ENCODE assay signal across 8 mouse cellular contexts in the genomic region with DNA sequence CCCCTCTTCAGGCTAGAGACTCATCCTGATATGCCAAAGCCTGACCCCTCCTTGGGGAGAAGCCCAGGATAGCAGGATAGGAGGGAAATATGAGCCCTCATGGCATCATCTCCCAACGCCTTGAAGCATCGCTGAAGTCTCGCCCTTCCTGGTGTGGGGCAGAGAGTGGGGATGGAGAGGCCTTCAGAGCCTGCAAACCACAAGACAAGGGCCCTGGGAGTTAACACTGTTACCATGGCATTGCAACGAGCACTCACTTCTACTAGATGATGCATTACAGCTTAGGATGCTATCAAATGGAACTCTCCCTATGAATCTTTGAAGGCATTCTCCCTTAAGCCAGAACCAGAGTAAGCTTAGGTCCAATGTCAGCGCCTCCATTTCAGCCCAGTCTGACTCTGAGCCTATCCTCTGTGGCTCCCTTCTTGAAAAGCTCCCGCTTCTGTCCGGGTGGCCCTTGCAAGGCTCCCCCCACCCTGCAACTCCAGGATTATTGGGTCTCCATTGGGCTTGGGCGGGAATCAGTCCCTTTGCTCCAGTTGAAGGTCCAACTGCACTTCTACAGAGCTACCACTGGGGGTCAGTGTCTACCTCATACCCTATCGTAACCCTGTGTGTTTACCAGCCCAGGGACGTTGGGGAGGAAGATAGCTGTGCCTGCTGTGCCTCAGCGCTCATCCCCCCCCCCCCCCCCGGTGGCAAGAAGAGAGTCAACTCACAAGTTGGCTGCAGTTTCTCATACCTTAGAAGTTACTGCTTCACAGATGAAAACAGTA. TPM values are rescaled to one million over a fixed set of nuclear protein-coding genes. Genes with fewer than 3 reads are reported as not detected.
DNase-seq lines count a peak whose midpoint lies in the region; ATAC-seq and TF ChIP-seq lines count a peak whose summit lies in the region.

No protein-coding gene starts in this region.

- peak; percentile 71; the same call in 1 of the 2 replicates for ATAC-seq in heart, postnatal 0 days (ENCODE audit: insufficient read depth, low read depth)
- ATAC-seq in liver, embryonic 14.5 days (ENCODE audit: insufficient read depth): peak; percentile 50; the same call in 1 of the 2 replicates

- no peaks in the 10 kb centered on the region for H3K27me3 ChIP-seq in thymus, adult 2 months (ENCODE audit: control insufficient read depth, insufficient read depth, low read length)
- H3K27me3 ChIP-seq in heart, postnatal 0 days (ENCODE audit: control insufficient read depth, insufficient read depth, low read length): no peaks in the 10 kb centered on the region
- H3K27me3 ChIP-seq in liver, embryonic 14.5 days (ENCODE audit: control insufficient read depth, insufficient read depth, low read length): no peaks in the 10 kb centered on the region
- no peaks in the 10 kb centered on the region for H3K27me3 ChIP-seq in small intestine, adult 2 months (ENCODE audit: control insufficient read depth, insufficient read depth, low read length)

- H3K9me3 ChIP-seq in heart, postnatal 0 days (replicated peaks; ENCODE audit: control insufficient read depth, low read length): no peaks in the 10 kb centered on the region
- no peaks in the 10 kb centered on the region for H3K9me3 ChIP-seq in liver, embryonic 14.5 days (ENCODE audit: control insufficient read depth, low read length)

- 30% methylated on average over 12 of the region's 12 CpGs for WGBS in thymus, adult 2 months
- WGBS in heart, postnatal 0 days: 24% methylated on average over 12 of the region's 12 CpGs
- 23% methylated on average over 12 of the region's 12 CpGs for WGBS in liver, embryonic 14.5 days (ENCODE audit: insufficient replicate concordance)
- 28% methylated on average over 12 of the region's 12 CpGs for WGBS in small intestine, adult 2 months

- H3K9ac ChIP-seq in heart, postnatal 0 days (replicated peaks; ENCODE audit: low read depth, low read length): no peak overlapping the region
- no peak overlapping the region; the same call in 1 of the 2 replicates for H3K9ac ChIP-seq in liver, embryonic 14.5 days (replicated peaks)

- peak overlapping the region; percentile 3; the same call in 1 of the 2 replicates for H3K4me2 ChIP-seq in heart, postnatal 0 days (ENCODE audit: low read depth, low read length)
- peak overlapping the region; percentile 33 for H3K4me2 ChIP-seq in liver, embryonic 14.5 days (ENCODE audit: low read depth)

- TF ChIP-seq CTCF in thymus, adult 2 months (IDR thresholded peaks at IDR 0.05; ENCODE audit: borderline replicate concordance, control insufficient read depth, extremely low read depth, insufficient read depth, low read length, poor library complexity): peak; percentile 70; the same call in 1 of the 2 replicates
- TF ChIP-seq CTCF in heart, postnatal 0 days (IDR thresholded peaks at IDR 0.05; ENCODE audit: low read depth): peak; percentile 87
- TF ChIP-seq CTCF in liver, embryonic 14.5 days (IDR thresholded peaks at IDR 0.05; ENCODE audit: low read depth): peak; percentile 94
- peak; percentile 73; the same call in 1 of the 2 replicates for TF ChIP-seq CTCF in small intestine, adult 2 months (IDR thresholded peaks at IDR 0.05; ENCODE audit: extremely low read depth, insufficient read length, insufficient replicate concordance, low read depth, low read length)

- peaks cover 7% of the 10 kb centered on the region for H3K4me1 ChIP-seq in thymus, adult 2 months (replicated peaks; ENCODE audit: control insufficient read depth, insufficient read depth, low read length)
- H3K4me1 ChIP-seq in heart, postnatal 0 days (ENCODE audit: control insufficient read depth, insufficient read depth): no peaks in the 10 kb centered on the region
- H3K4me1 ChIP-seq in liver, embryonic 14.5 days (replicated peaks; ENCODE audit: control insufficient read depth in 2 of 2, insufficient read depth in 2 of 2, low read length in 1 of 2): peaks cover 19 to 29% of the 10 kb centered on the region in 2 experiments
- H3K4me1 ChIP-seq in small intestine, adult 2 months (ENCODE audit: control insufficient read depth, insufficient read depth, insufficient read length, low read length): no peaks in the 10 kb centered on the region

- H3K36me3 ChIP-seq in thymus, adult 2 months (ENCODE audit: control insufficient read depth, insufficient read depth, low read length): no peaks in the 10 kb centered on the region
- H3K36me3 ChIP-seq in heart, postnatal 0 days (replicated peaks; ENCODE audit: control insufficient read depth, insufficient read depth, low read length): no peaks in the 10 kb centered on the region
- H3K36me3 ChIP-seq in liver, embryonic 14.5 days (replicated peaks; ENCODE audit: control insufficient read depth, insufficient read depth, low read depth): no peaks in the 10 kb centered on the region
- H3K36me3 ChIP-seq in small intestine, adult 2 months (ENCODE audit: control insufficient read depth, insufficient read depth, low read length): no peaks in the 10 kb centered on the region

- no peak overlapping the region for H3K27ac ChIP-seq in thymus, adult 2 months (ENCODE audit: control insufficient read depth, insufficient read depth, low read length)
- no peak overlapping the region for H3K27ac ChIP-seq in heart, postnatal 0 days (ENCODE audit: low read depth)
- H3K27ac ChIP-seq in liver, embryonic 14.5 days: no peak overlapping the region
- H3K27ac ChIP-seq in small intestine, adult 2 months (ENCODE audit: insufficient read depth, low read depth, low read length): no peak overlapping the region

- TF ChIP-seq POLR2A in thymus, adult 2 months (IDR thresholded peaks at IDR 0.05; ENCODE audit: control insufficient read depth, extremely low read depth, insufficient read depth, low read length, poor library complexity): no peak
- no peak for TF ChIP-seq POLR2A in small intestine, adult 2 months (IDR thresholded peaks at IDR 0.05; ENCODE audit: low read depth, low read length)

- H3K4me3 ChIP-seq in thymus, adult 2 months (ENCODE audit: control insufficient read depth, insufficient read depth, low read length): no peak overlapping the region
- no peak overlapping the region for H3K4me3 ChIP-seq in heart, postnatal 0 days (ENCODE audit: low read depth, low read length)
- H3K4me3 ChIP-seq in liver, embryonic 14.5 days (ENCODE audit: insufficient read depth in 1 of 2, low read depth in 2 of 2, low read length in 2 of 2): no peak overlapping the region
- no peak overlapping the region for H3K4me3 ChIP-seq in small intestine, adult 2 months (ENCODE audit: low read depth, low read length)

- no peak for TF ChIP-seq EP300 in heart, postnatal 0 days (IDR thresholded peaks at IDR 0.05; ENCODE audit: low read depth)
- TF ChIP-seq EP300 in liver, embryonic 14.5 days (IDR thresholded peaks at IDR 0.05; ENCODE audit: low read depth): no peak

- peak; percentile 31 for DNase-seq in adrenal gland, adult 2 months
- no peak for DNase-seq in adrenal gland, postnatal 25 days
- DNase-seq in thymus, adult 2 months: peak; percentile 45
- DNase-seq in thymus, postnatal 36 days: no peak
- peak; percentile 67 for DNase-seq in heart, postnatal 0 days (ENCODE audit: low spot score)
- DNase-seq in liver, embryonic 14.5 days (ENCODE audit: low read depth in 3 of 3, low spot score in 3 of 3): peak in 2 of 3 experiments; percentile 42
- DNase-seq in frontal cortex, postnatal 25 days (ENCODE audit: low spot score in 2 of 2): no peak

RNA-seq across cellular contexts. Expression of a gene that starts 11.1 kb away (rescaled TPM):
- total RNA-seq in adrenal gland, adult 2 months (2021): under 1 TPM; 0.12 to 0.38 TPM
- 0.25 and 0.28 TPM in 2 replicates for polyA plus RNA-seq in adrenal gland, adult 2 months (2012; rRNA removed)
- total RNA-seq in adrenal gland, postnatal 25 days (2021): 0.27 TPM in 1 of 2 replicates, not detected in the other
- polyA plus RNA-seq in thymus, adult 2 months (2012; rRNA removed): 4.6 and 13.5 TPM in 2 replicates
- 81.7 and 90.6 TPM in 2 replicates for total RNA-seq in heart, postnatal 0 days (2014; rRNA removed; ENCODE audit: low replicate concordance)
- 41.8 and 44.5 TPM in 2 replicates for polyA plus RNA-seq in heart, postnatal 0 days (2015; fragmentation: Nextera tagmentation; extraction: Ambion mirVana)
- polyA plus RNA-seq in liver, embryonic 14.5 days (2012; rRNA removed): 1.7 TPM in 2 replicates
- 1.5 and 1.7 TPM in 2 replicates for polyA plus RNA-seq in liver, embryonic 14.5 days (2014; fragmentation: Nextera tagmentation; extraction: Ambion mirVana)
- 5.9 and 6.5 TPM in 2 replicates for polyA plus RNA-seq in small intestine, adult 2 months (2012; rRNA removed)

RNA-seq across cellular contexts. Expression of a gene that starts 21.1 kb away (rescaled TPM):
- total RNA-seq in adrenal gland, adult 2 months (2021): 10 to 100 TPM; 55.8 to 85.1 TPM
- 5.4 and 8.2 TPM in 2 replicates for polyA plus RNA-seq in adrenal gland, adult 2 months (2012; rRNA removed)
- 84.7 and 93.9 TPM in 2 replicates for total RNA-seq in adrenal gland, postnatal 25 days (2021)
- polyA plus RNA-seq in thymus, adult 2 months (2012; rRNA removed): 71.2 and 74.2 TPM in 2 replicates
- total RNA-seq in heart, postnatal 0 days (2014; rRNA removed; ENCODE audit: low replicate concordance): 75.8 and 84.5 TPM in 2 replicates
- 19.9 and 21.1 TPM in 2 replicates for polyA plus RNA-seq in heart, postnatal 0 days (2015; fragmentation: Nextera tagmentation; extraction: Ambion mirVana)
- polyA plus RNA-seq in liver, embryonic 14.5 days (2012; rRNA removed): 17.1 and 25.2 TPM in 2 replicates
- 15.0 and 16.7 TPM in 2 replicates for polyA plus RNA-seq in liver, embryonic 14.5 days (2014; fragmentation: Nextera tagmentation; extraction: Ambion mirVana)
- polyA plus RNA-seq in small intestine, adult 2 months (2012; rRNA removed): 3.4 and 8.3 TPM in 2 replicates

RNA-seq across cellular contexts. Expression of a gene that starts 55.4 kb away (rescaled TPM):
- total RNA-seq in adrenal gland, adult 2 months (2021): 10 to 100 TPM; 26.1 to 27.6 TPM
- polyA plus RNA-seq in adrenal gland, adult 2 months (2012; rRNA removed): 52.2 and 53.3 TPM in 2 replicates
- total RNA-seq in adrenal gland, postnatal 25 days (2021): 29.0 and 34.7 TPM in 2 replicates
- polyA plus RNA-seq in thymus, adult 2 months (2012; rRNA removed): 146 and 167 TPM in 2 replicates
- total RNA-seq in heart, postnatal 0 days (2014; rRNA removed; ENCODE audit: low replicate concordance): 38.2 and 43.3 TPM in 2 replicates
- 7.6 TPM in 2 replicates for polyA plus RNA-seq in heart, postnatal 0 days (2015; fragmentation: Nextera tagmentation; extraction: Ambion mirVana)
- 59.0 and 59.7 TPM in 2 replicates for polyA plus RNA-seq in liver, embryonic 14.5 days (2012; rRNA removed)
- 10.6 and 11.4 TPM in 2 replicates for polyA plus RNA-seq in liver, embryonic 14.5 days (2014; fragmentation: Nextera tagmentation; extraction: Ambion mirVana)
- 12.9 and 24.5 TPM in 2 replicates for polyA plus RNA-seq in small intestine, adult 2 months (2012; rRNA removed)

Comparison
In these comparisons a context has a peak if more than half of its experiments do, and no peak if none do; other contexts are left out.
1. DNase-seq: peak in adrenal gland, adult 2 months (single experiment), thymus, adult 2 months (single experiment), heart, postnatal 0 days (single experiment) and liver, embryonic 14.5 days (2 of 3); none in adrenal gland, postnatal 25 days (single experiment), thymus, postnatal 36 days (0 of 2) and frontal cortex, postnatal 25 days (0 of 2).
2. Peak in every context shown above with its lines, with median percentiles within 50 percentile points of each other: CTCF ChIP-seq.